In the genomic region with DNA sequence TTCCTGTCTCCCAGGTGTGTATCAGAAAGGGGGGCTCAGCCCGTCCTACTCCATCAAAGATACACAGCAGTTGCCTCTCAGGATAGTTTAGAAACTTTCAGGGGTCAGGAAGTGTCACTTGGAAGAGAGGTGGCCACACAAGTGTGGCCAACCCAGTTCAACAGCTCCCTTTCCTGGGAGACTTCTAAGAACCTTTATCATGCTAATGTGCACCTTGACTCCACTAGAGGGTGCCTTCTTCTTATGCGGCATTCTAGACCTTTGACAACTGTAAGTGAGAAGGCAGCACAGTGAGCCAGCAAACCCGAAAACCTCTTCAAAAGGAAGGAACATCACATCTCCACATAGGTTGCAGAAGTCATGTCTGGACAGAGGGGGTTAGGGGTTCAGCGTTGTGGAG, we compare ENCODE assay signal across 9 mouse cellular contexts.
DNase-seq lines count a peak whose midpoint lies in the region; ATAC-seq and TF ChIP-seq lines count a peak whose summit lies in the region.
"Had no signal": no experiment of that assay in that cellular context is flagged by ENCODE, and none has a peak within 500 bp of the region (broad histone marks: within the 10 kb centered on the region; RNA-seq: fewer than 3 reads in every experiment).

No protein-coding gene starts in this region.

- no peaks in the 10 kb centered on the region for H3K4me1 ChIP-seq in heart, postnatal 0 days (ENCODE audit: control insufficient read depth, insufficient read depth)
- H3K4me1 ChIP-seq in heart, embryonic 11.5 days (ENCODE audit: control insufficient read depth, insufficient read depth, low read length): no peaks in the 10 kb centered on the region
- no peaks in the 10 kb centered on the region for H3K4me1 ChIP-seq in embryonic facial prominence, embryonic 15.5 days
- H3K4me1 ChIP-seq: liver, embryonic 13.5 days had no signal

- no peak overlapping the region for H3K4me3 ChIP-seq in heart, postnatal 0 days (ENCODE audit: low read depth, low read length)
- no peak overlapping the region for H3K4me3 ChIP-seq in heart, embryonic 11.5 days (ENCODE audit: low read depth, low read length)
- no peak overlapping the region for H3K4me3 ChIP-seq in embryonic facial prominence, embryonic 15.5 days (replicated peaks)
- H3K4me3 ChIP-seq: liver, embryonic 13.5 days had no signal

- no peaks in the 10 kb centered on the region for H3K9me3 ChIP-seq in heart, postnatal 0 days (replicated peaks; ENCODE audit: control insufficient read depth, low read length)
- H3K9me3 ChIP-seq in heart, embryonic 11.5 days (replicated peaks; ENCODE audit: control insufficient read depth, low read length): no peaks in the 10 kb centered on the region
- no peaks in the 10 kb centered on the region for H3K9me3 ChIP-seq in embryonic facial prominence, embryonic 15.5 days (replicated peaks)
- H3K9me3 ChIP-seq: liver, embryonic 13.5 days had no signal

- no peak for TF ChIP-seq EP300 in heart, postnatal 0 days (IDR thresholded peaks at IDR 0.05; ENCODE audit: low read depth)

- peak; percentile 66 for DNase-seq in heart, postnatal 0 days (ENCODE audit: low spot score)
- DNase-seq in 416B (ENCODE audit: low read depth) (peak; percentile 72), MEL-GATA-1-ER (ENCODE audit: extremely low read depth, low read depth) (peak; percentile 26)
- DNase-seq in lung, postnatal 25 days (ENCODE audit: low spot score): peak; percentile 54
- no peak for DNase-seq in urinary bladder, postnatal 4 days (ENCODE audit: low spot score in 2 of 2)
- DNase-seq: liver, embryonic 13.5 days had no signal

- H3K27ac ChIP-seq in heart, postnatal 0 days (ENCODE audit: low read depth): no peak overlapping the region
- H3K27ac ChIP-seq in heart, embryonic 11.5 days (ENCODE audit: low read depth, low read length): no peak overlapping the region
- no peak overlapping the region for H3K27ac ChIP-seq in embryonic facial prominence, embryonic 15.5 days (replicated peaks)
- H3K27ac ChIP-seq: liver, embryonic 13.5 days had no signal

- H3K27me3 ChIP-seq in heart, postnatal 0 days (ENCODE audit: control insufficient read depth, insufficient read depth, low read length): 0 out of 2 replicates have a peak, but pooled peaks cover 3% of the 10 kb centered on the region
- no peaks in the 10 kb centered on the region; the same call in 1 of the 2 replicates for H3K27me3 ChIP-seq in heart, embryonic 11.5 days (ENCODE audit: control insufficient read depth, insufficient read depth, low read length)
- no peaks in the 10 kb centered on the region for H3K27me3 ChIP-seq in embryonic facial prominence, embryonic 15.5 days
- H3K27me3 ChIP-seq: liver, embryonic 13.5 days had no signal

- peak; percentile 78 for TF ChIP-seq CTCF in heart, postnatal 0 days (IDR thresholded peaks at IDR 0.05; ENCODE audit: low read depth)

- 13% methylated on average over 4 of the region's 4 CpGs for WGBS in heart, postnatal 0 days
- 15% methylated on average over 4 of the region's 4 CpGs for WGBS in heart, embryonic 11.5 days (ENCODE audit: insufficient replicate concordance)
- 36% methylated on average over 4 of the region's 4 CpGs for WGBS in embryonic facial prominence, embryonic 15.5 days

- ATAC-seq in heart, postnatal 0 days (ENCODE audit: insufficient read depth, low read depth): no peak
- no peak for ATAC-seq in heart, embryonic 11.5 days (replicated peaks; ENCODE audit: insufficient number of reproducible peaks, low FRiP score, low TSS enrichment)
- 0 out of 2 replicates have a peak, but pooled peaks have one; percentile 15 for ATAC-seq in embryonic facial prominence, embryonic 15.5 days (ENCODE audit: insufficient number of reproducible peaks, low FRiP score, low TSS enrichment, low read depth)
- ATAC-seq in erythroblast, adult 5-6 weeks (replicated peaks; ENCODE audit: low FRiP score, poor library complexity, severe bottlenecking): no peak

- H3K9ac ChIP-seq in heart, postnatal 0 days (replicated peaks; ENCODE audit: low read depth, low read length): no peak overlapping the region
- no peak overlapping the region for H3K9ac ChIP-seq in heart, embryonic 11.5 days (ENCODE audit: low read depth, low read length)
- H3K9ac ChIP-seq in embryonic facial prominence, embryonic 15.5 days: no peak overlapping the region
- H3K9ac ChIP-seq: liver, embryonic 13.5 days had no signal

- H3K36me3 ChIP-seq in heart, postnatal 0 days (replicated peaks; ENCODE audit: control insufficient read depth, insufficient read depth, low read length): no peaks in the 10 kb centered on the region
- no peaks in the 10 kb centered on the region for H3K36me3 ChIP-seq in heart, embryonic 11.5 days (ENCODE audit: control insufficient read depth, insufficient read depth, low read length)
- H3K36me3 ChIP-seq in embryonic facial prominence, embryonic 15.5 days: no peaks in the 10 kb centered on the region
- H3K36me3 ChIP-seq: liver, embryonic 13.5 days had no signal

- H3K4me2 ChIP-seq in heart, postnatal 0 days (ENCODE audit: low read depth, low read length): no peak overlapping the region
- H3K4me2 ChIP-seq in heart, embryonic 11.5 days: no peak overlapping the region
- no peak overlapping the region for H3K4me2 ChIP-seq in embryonic facial prominence, embryonic 15.5 days (replicated peaks)
- H3K4me2 ChIP-seq: liver, embryonic 13.5 days had no signal

Comparison
In these comparisons a context has a peak if more than half of its experiments do, and no peak if none do; other contexts are left out.
1. DNase-seq: peak in heart, postnatal 0 days (single experiment), 416B (single experiment), MEL-GATA-1-ER (single experiment) and lung, postnatal 25 days (single experiment); none in urinary bladder, postnatal 4 days (0 of 2).